Mouse (Mus musculus) hindbrain, embryonic 11.5 days (tissue): Measurements from ENCODE around the gene Plrg1. TPM values are rescaled to one million over a fixed set of nuclear protein-coding genes. Genes with fewer than 3 reads are reported as not detected.

Source experiments
- ATAC-seq: fragments of 200-750 bp; cut with Nextera tagmentation; 2 replicates; pipeline ENCODE4 v1.8.0; 2017; ENCODE audit warnings: mild to moderate bottlenecking, moderate TSS enrichment, moderate library complexity; ENCODE audit not compliant: low FRiP score
- DNase-seq: peaks from one replicate; pipeline ENCODE4 v3.0.0-alpha.2; 2015; ENCODE audit warnings: low spot score
- H3K27ac ChIP-seq: fragments of 300-500 bp; sonication (generic); 2 replicates; pipeline ENCODE4 v1.5.1; 2014; ENCODE audit warnings: mild to moderate bottlenecking, low read depth, low read length
- H3K27me3 ChIP-seq: fragments of 300-500 bp; sonication (generic); 2 replicates; pipeline ENCODE4 v1.6.1; 2014; ENCODE audit warnings: mild to moderate bottlenecking, low read length, moderate library complexity, mixed read lengths; ENCODE audit not compliant: control insufficient read depth, insufficient read depth
- H3K36me3 ChIP-seq: fragments of 300-500 bp; sonication (generic); 2 replicates; pipeline ENCODE4 v1.6.1; 2014; ENCODE audit warnings: mild to moderate bottlenecking, low read length, moderate library complexity, mixed read lengths; ENCODE audit not compliant: control insufficient read depth, insufficient read depth
- H3K4me1 ChIP-seq: fragments of 300-500 bp; sonication (generic); replicated peaks from 2 replicates; pipeline ENCODE4 v1.6.1; 2014; ENCODE audit warnings: low read length, mixed read lengths; ENCODE audit not compliant: control insufficient read depth, insufficient read depth
- H3K4me2 ChIP-seq: fragments of 300-500 bp; sonication (generic); replicated peaks from 2 replicates; pipeline ENCODE4 v1.6.1; 2014; ENCODE audit warnings: mild to moderate bottlenecking, low read depth, low read length
- H3K4me3 ChIP-seq: fragments of 300-500 bp; sonication (generic); 2 replicates; pipeline ENCODE4 v1.5.1; 2014; ENCODE audit warnings: low read depth, low read length
- H3K9ac ChIP-seq: fragments of 300-500 bp; sonication (generic); 2 replicates; pipeline ENCODE4 v1.6.1; 2014; ENCODE audit warnings: low read depth, low read length
- H3K9me3 ChIP-seq: fragments of 300-500 bp; sonication (generic); 2 replicates; pipeline ENCODE4 v1.6.1; 2016; ENCODE audit warnings: low read length; ENCODE audit not compliant: control insufficient read depth
- WGBS: fragments of 180-500 bp; shearing (Covaris S2); extraction: QIAGEN DNeasy Blood & Tissue Kit; methylation state at CpG from one replicate; pipeline ENCODE4 v1.1.7; 2014; 5-methylcytosine and 5-hydroxymethylcytosine counted together
- polyA plus RNA-seq: library from polyadenylated mRNA; unstranded; fragments of >200 nt; fragmentation: Nextera tagmentation; extraction: Ambion mirVana; gene quantifications from 2 replicates; pipeline ENCODE4 v1.2.1, GENCODE M21; 2014

Plrg1 gene
- polyA plus RNA-seq, 1 experiment from 2014 or later: 133 TPM

DNA sequence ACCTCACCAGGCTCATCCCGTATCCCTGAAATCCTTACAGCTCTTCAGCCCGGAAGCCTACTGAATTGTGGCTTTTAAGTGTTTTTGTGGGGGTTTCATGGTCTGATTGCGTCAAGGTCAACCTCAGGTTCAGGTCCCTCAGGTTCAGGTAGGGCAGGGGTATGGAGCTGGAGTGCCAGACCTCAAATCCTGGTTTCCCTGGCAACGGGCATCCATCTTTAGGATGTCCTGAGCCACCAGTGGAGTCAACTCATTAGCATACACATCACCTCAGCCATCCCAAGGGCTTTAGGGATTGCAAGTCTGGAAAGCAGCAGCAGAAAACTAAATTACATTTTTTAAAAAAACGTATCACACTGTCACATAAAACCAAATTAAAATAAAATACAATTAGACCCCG is 44.3 kb downstream of the Plrg1 start:
- ATAC-seq: peak; percentile 74
- Histone ChIP-seq H3K27me3 (no peaks in the 10 kb centered on the region), H3K27ac (0 out of 2 replicates have a peak overlapping the region, but pooled peaks have one; percentile 32), H3K4me2 (no peak overlapping the region), H3K9me3 (no peaks in the 10 kb centered on the region), H3K4me3 (no peak overlapping the region), H3K36me3 (no peaks in the 10 kb centered on the region), H3K9ac (no peak overlapping the region), H3K4me1 (0 out of 2 replicates have a peak, but pooled peaks cover 5% of the 10 kb centered on the region)
- DNase-seq: peak; percentile 22
- 63% methylated on average over 6 of the region's 6 CpGs for WGBS

DNA sequence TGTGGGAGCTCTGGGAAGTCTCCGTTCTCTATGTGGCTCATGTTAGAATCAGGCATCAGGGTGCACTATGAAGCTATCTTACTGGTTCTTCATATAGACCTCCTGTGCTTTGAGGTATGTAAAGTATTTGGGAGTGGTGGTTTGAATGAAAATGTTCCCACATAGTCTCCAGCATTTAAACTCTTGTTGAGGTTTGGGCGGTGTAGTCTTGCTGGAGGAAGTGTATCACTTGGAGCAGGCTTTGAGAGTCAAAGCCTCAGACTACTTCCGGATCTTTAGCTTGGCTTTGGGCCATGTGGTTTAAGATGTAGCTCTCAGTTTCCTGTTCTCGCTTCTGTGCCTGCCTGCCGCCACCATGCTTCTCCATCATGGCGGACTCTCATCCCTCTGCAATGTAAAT is 47.0 kb downstream of the Plrg1 start:
- no peaks in the 10 kb centered on the region for H3K9me3 ChIP-seq
- ATAC-seq (no peak), DNase-seq (no peak)
- no peak overlapping the region for H3K4me3 ChIP-seq
- no peaks in the 10 kb centered on the region for H3K27me3 ChIP-seq
- no peak overlapping the region for H3K27ac ChIP-seq
- 0 out of 2 replicates have a peak, but pooled peaks cover 5% of the 10 kb centered on the region for H3K4me1 ChIP-seq
- H3K9ac ChIP-seq: no peak overlapping the region
- H3K4me2 ChIP-seq: no peak overlapping the region
- no peaks in the 10 kb centered on the region for H3K36me3 ChIP-seq
- WGBS: 95% methylated on average over 6 of the region's 6 CpGs

DNA sequence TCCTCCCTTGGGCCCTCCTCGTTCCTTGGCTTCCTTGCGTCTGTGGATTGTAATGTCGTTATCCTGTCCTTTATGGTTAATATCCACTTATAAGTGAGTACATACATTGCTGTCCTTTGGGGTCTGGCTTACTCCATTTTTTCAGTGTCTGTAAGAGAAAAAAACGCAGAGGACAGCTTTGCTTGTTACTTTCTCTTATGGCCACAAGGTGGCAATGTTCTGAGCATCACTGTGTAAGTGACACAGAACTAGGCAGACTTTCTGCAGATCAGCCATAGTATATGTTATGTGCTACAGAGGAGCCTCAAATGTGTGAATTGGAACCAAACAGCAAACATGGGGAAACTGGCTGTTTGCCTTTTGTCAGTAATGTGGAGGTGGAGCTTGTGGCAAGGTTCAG is 54.8 kb downstream of the Plrg1 start:
- peak; percentile 44; the same call in 1 of the 2 replicates for ATAC-seq
- no peak overlapping the region for H3K9ac ChIP-seq
- WGBS: 37% methylated on average over 4 of the region's 4 CpGs

DNA sequence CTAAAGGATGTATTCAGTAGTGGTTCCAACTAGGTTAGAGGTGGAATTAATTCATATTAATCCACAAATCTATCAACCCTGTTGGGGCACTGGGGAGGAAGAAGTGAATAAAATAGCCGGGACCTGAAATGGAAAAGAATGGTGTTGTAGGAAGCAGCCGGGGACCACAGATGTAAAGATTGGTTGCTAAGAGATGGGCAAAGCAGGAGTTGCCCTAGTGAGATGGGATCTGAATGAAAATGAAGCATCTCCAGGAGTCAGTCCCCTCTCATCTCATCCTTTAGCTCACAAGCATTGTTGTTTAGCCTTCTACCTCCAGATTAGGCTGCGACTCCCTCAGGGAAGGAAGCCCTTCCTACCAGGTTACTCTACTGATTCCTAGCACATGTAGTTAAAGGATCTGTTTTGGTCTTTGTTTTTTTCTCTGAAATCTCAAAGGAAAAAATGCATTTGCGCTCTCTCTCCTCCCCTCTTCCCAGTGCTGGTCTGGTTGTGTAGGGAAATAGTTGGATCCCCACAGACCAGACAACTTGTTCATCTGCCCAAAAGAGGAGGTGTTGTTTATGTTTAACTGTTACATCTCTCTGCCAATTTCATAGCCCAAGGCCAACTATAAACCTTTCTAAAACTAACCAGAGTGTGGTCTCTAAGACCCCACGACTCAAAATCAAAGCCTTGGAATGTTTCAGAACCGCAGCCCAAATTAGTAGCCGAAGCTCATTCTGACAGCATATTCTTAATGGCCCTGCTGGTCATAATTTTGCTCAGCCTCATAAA is 56.4 kb downstream of the Plrg1 start:
- DNase-seq (peak; percentile 4), ATAC-seq (peak; percentile 66)
- H3K36me3 ChIP-seq: no peaks in the 10 kb centered on the region
- H3K4me3 ChIP-seq: no peak overlapping the region
- no peak overlapping the region for H3K9ac ChIP-seq
- H3K9me3 ChIP-seq: no peaks in the 10 kb centered on the region
- H3K27me3 ChIP-seq: no peaks in the 10 kb centered on the region
- no peak overlapping the region for H3K4me2 ChIP-seq
- H3K4me1 ChIP-seq: peaks cover 8% of the 10 kb centered on the region; the same call in 1 of the 2 replicates
- no peak overlapping the region; the same call in 1 of the 2 replicates for H3K27ac ChIP-seq
- 32% methylated on average over 7 of the region's 7 CpGs for WGBS

More for the DNA sequence above, 54.8 kb downstream of the Plrg1 start:
- Histone ChIP-seq H3K27ac (no peak overlapping the region), H3K9me3 (no peaks in the 10 kb centered on the region), H3K4me3 (no peak overlapping the region), H3K27me3 (no peaks in the 10 kb centered on the region), H3K36me3 (no peaks in the 10 kb centered on the region), H3K4me2 (no peak overlapping the region), H3K4me1 (peaks cover 8% of the 10 kb centered on the region; the same call in 1 of the 2 replicates)
- DNase-seq: peak; percentile 57

DNA sequence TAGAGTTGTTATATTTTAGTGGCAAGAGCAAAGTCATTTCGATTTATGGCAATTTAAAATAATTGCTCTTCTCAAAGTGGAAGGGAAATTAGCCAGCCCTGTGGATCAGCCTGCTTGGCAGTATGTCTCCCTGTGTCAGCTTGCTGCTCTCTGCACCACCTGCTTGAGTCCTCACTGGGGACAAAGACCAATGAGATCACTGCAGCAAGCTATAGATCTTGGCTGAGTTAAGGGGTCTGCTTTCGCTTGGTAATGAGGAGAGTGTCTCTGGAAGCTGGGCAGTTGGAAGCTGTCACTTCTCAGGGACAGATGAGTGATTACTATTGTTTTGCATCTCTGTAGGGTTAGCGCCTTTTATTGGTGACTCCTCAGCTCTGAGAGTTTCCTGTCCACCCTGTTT is 57.5 kb downstream of the Plrg1 start:
- peaks cover 8% of the 10 kb centered on the region; the same call in 1 of the 2 replicates for H3K4me1 ChIP-seq
- H3K9ac ChIP-seq: no peak overlapping the region
- no peaks in the 10 kb centered on the region for H3K27me3 ChIP-seq
- 22% methylated on average over 3 of the region's 3 CpGs for WGBS
- no peak overlapping the region for H3K4me3 ChIP-seq
- no peaks in the 10 kb centered on the region for H3K9me3 ChIP-seq
- DNase-seq: no peak
- H3K4me2 ChIP-seq: no peak overlapping the region
- H3K27ac ChIP-seq: no peak overlapping the region
- peak; percentile 84 for ATAC-seq
- H3K36me3 ChIP-seq: no peaks in the 10 kb centered on the region

DNA sequence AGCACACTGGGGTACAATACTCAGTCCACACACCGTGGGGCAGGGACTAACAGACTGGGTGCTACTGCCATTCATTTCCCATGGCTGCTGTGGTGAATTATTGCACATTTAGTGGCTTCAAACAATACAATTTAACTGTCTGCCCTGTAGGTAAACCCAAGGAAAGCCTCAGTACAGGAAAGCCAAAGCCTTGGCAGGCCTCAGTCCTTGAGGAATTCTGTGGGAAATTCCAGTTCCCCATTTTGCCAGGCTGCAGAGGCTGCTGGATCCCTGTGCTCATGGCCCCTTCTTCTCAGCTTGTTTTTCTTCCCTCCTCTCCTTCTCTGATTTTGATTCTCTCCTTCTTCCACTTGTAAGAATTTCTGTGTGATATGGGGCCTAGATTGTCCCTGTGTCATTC is 59.6 kb downstream of the Plrg1 start:
- Histone ChIP-seq H3K27ac (no peak overlapping the region), H3K4me3 (no peak overlapping the region), H3K27me3 (no peaks in the 10 kb centered on the region), H3K9me3 (no peaks in the 10 kb centered on the region), H3K9ac (no peak overlapping the region), H3K4me2 (no peak overlapping the region), H3K36me3 (no peaks in the 10 kb centered on the region), H3K4me1 (peaks cover 8% of the 10 kb centered on the region; the same call in 1 of the 2 replicates)
- 60% methylated on average over 1 of the region's 1 CpGs for whole genome bisulfite sequencing
- no peak for DNase-seq
- no peak for ATAC-seq

DNA sequence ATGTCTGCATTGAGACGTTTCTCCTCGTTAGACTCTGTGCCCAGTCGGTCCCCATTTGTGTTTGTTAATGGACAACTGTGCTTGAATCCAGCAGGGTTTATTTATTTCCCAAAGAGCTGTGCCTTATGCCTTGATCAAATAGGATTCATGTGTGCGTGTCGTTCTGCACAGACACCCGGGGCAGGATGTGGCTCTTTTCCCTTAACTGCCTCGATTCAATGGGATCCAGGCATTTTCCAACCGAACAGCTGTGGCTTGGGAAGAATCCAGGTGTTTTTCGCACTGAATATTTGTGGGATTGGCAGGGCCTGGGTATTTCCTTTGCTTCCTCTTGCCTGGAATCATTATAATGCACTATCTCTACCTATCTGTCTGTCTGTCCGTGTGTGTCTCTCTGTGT is 62.3 kb downstream of the Plrg1 start:
- Histone ChIP-seq H3K4me2 (no peak overlapping the region), H3K4me1 (peaks cover 3% of the 10 kb centered on the region; the same call in 1 of the 2 replicates), H3K9me3 (no peaks in the 10 kb centered on the region), H3K36me3 (no peaks in the 10 kb centered on the region), H3K27ac (no peak overlapping the region), H3K27me3 (no peaks in the 10 kb centered on the region), H3K4me3 (no peak overlapping the region), H3K9ac (no peak overlapping the region)
- no peak for ATAC-seq
- WGBS: 77% methylated on average over 10 of the region's 10 CpGs
- DNase-seq: no peak
